Mouse (Mus musculus) limb, embryonic 10.5 days (tissue): ENCODE data around the gene Wwox. TPM values are rescaled to one million over a fixed set of nuclear protein-coding genes. Genes with fewer than 3 reads are reported as not detected.

Experiments
- DNase-seq: peaks from one replicate; pipeline ENCODE4 v3.0.0-alpha.2; 2017; ENCODE audit warnings: low spot score
- H3K27ac ChIP-seq: fragments of 300-500 bp; sonication (generic); 2 replicates; pipeline ENCODE4 v1.5.1; 2016; ENCODE audit warnings: mild to moderate bottlenecking
- H3K27me3 ChIP-seq: fragments of 300-500 bp; sonication (generic); 2 replicates; pipeline ENCODE4 v1.6.1; 2016; ENCODE audit warnings: low read depth, mild to moderate bottlenecking; ENCODE audit not compliant: poor library complexity, severe bottlenecking
- H3K36me3 ChIP-seq: fragments of 300-500 bp; sonication (generic); 2 replicates; pipeline ENCODE4 v1.6.1; 2016; ENCODE audit warnings: mild to moderate bottlenecking, moderate library complexity
- H3K4me1 ChIP-seq: fragments of 300-500 bp; sonication (generic); 2 replicates; pipeline ENCODE4 v1.6.1; 2016
- H3K4me3 ChIP-seq: fragments of 300-500 bp; sonication (generic); 2 replicates; pipeline ENCODE4 v1.5.1; 2016; ENCODE audit warnings: mild to moderate bottlenecking, moderate library complexity
- H3K9me3 ChIP-seq: fragments of 300-500 bp; sonication (generic); replicated peaks from 2 replicates; pipeline ENCODE4 v1.6.1; 2016; ENCODE audit warnings: mild to moderate bottlenecking
- WGBS: fragments of 180-500 bp; shearing (Covaris S2); methylation state at CpG from one replicate; pipeline ENCODE4 v1.1.7; 2016; 5-methylcytosine and 5-hydroxymethylcytosine counted together
- polyA plus RNA-seq: library from polyadenylated mRNA; unstranded; fragments of >200 nt; fragmentation: Nextera tagmentation; extraction: Ambion mirVana; gene quantifications from 2 replicates; pipeline ENCODE4 v1.2.1, GENCODE M21; 2016

The Wwox gene
- polyA plus RNA-seq, 1 experiment from 2014 or later: 8.6 TPM

GRCm38 (mm10) chr8:114523061-114523460 is 83.6 kb downstream of the Wwox start:
- DNase-seq: no peak
- Histone ChIP-seq H3K9me3 (no peaks in the 10 kb centered on the region), H3K4me1 (peaks cover 18% of the 10 kb centered on the region), H3K27ac (no peak overlapping the region), H3K36me3 (no peaks in the 10 kb centered on the region), H3K4me3 (no peak overlapping the region), H3K27me3 (peaks cover 4% of the 10 kb centered on the region; the same call in 1 of the 2 replicates)
- WGBS: 83% methylated on average over 2 of the region's 2 CpGs

- H3K4me3 ChIP-seq: no peak overlapping the region
- WGBS: 91% methylated on average over 15 of the region's 15 CpGs
- no peaks in the 10 kb centered on the region for H3K36me3 ChIP-seq
- H3K9me3 ChIP-seq: no peaks in the 10 kb centered on the region
- H3K27me3 ChIP-seq: peaks cover 11% of the 10 kb centered on the region; the same call in 1 of the 2 replicates
- no peak for DNase-seq
- H3K4me1 ChIP-seq: peaks cover 43% of the 10 kb centered on the region
- no peak overlapping the region for H3K27ac ChIP-seq
Observed at GRCm38 (mm10) chr8:114526626-114527267, 87.3 kb downstream of the Wwox start.

GRCm38 (mm10) chr8:114527648-114528221 is 88.3 kb downstream of the Wwox start:
- Histone ChIP-seq H3K4me1 (peaks cover 48% of the 10 kb centered on the region), H3K36me3 (no peaks in the 10 kb centered on the region), H3K27me3 (peaks cover 8% of the 10 kb centered on the region; the same call in 1 of the 2 replicates), H3K27ac (no peak overlapping the region), H3K4me3 (no peak overlapping the region), H3K9me3 (no peaks in the 10 kb centered on the region)
- WGBS: 67% methylated on average over 12 of the region's 12 CpGs
- DNase-seq: no peak

GRCm38 (mm10) chr8:114529581-114529980 is 90.1 kb downstream of the Wwox start:
- no peak overlapping the region for H3K27ac ChIP-seq
- peaks cover 8% of the 10 kb centered on the region; the same call in 1 of the 2 replicates for H3K27me3 ChIP-seq
- no peak overlapping the region for H3K4me3 ChIP-seq
- H3K4me1 ChIP-seq: peaks cover 48% of the 10 kb centered on the region
- WGBS: 67% methylated on average over 10 of the region's 10 CpGs
- H3K9me3 ChIP-seq: no peaks in the 10 kb centered on the region
- H3K36me3 ChIP-seq: no peaks in the 10 kb centered on the region
- DNase-seq: no peak

GRCm38 (mm10) chr8:114536201-114536600 is 96.7 kb downstream of the Wwox start:
- peaks cover 52% of the 10 kb centered on the region for H3K4me1 ChIP-seq
- DNase-seq: no peak
- H3K9me3 ChIP-seq: no peaks in the 10 kb centered on the region
- H3K4me3 ChIP-seq: no peak overlapping the region
- 63% methylated on average over 6 of the region's 6 CpGs for WGBS
- H3K36me3 ChIP-seq: no peaks in the 10 kb centered on the region
- H3K27ac ChIP-seq: peak overlapping the region; percentile 66
- H3K27me3 ChIP-seq: no peaks in the 10 kb centered on the region

- no peak overlapping the region for H3K27ac ChIP-seq
- DNase-seq: no peak
- 0 out of 2 replicates have a peak, but pooled peaks cover 4% of the 10 kb centered on the region for H3K27me3 ChIP-seq
- no peaks in the 10 kb centered on the region for H3K9me3 ChIP-seq
- 16% methylated on average over 3 of the region's 3 CpGs for WGBS
- H3K4me1 ChIP-seq: peaks cover 26% of the 10 kb centered on the region
- H3K4me3 ChIP-seq: no peak overlapping the region
- no peaks in the 10 kb centered on the region for H3K36me3 ChIP-seq
Observed at GRCm38 (mm10) chr8:114541132-114541531, 101.7 kb downstream of the Wwox start.

- Histone ChIP-seq H3K27ac (no peak overlapping the region), H3K4me1 (peaks cover 14% of the 10 kb centered on the region), H3K27me3 (0 out of 2 replicates have a peak, but pooled peaks cover 4% of the 10 kb centered on the region), H3K4me3 (no peak overlapping the region), H3K36me3 (no peaks in the 10 kb centered on the region), H3K9me3 (no peaks in the 10 kb centered on the region)
- no peak for DNase-seq
- 85% methylated on average over 8 of the region's 8 CpGs for WGBS
Observed at GRCm38 (mm10) chr8:114548360-114548759, 108.9 kb downstream of the Wwox start.

- Histone ChIP-seq H3K36me3 (no peaks in the 10 kb centered on the region), H3K27ac (no peak overlapping the region), H3K4me3 (no peak overlapping the region), H3K4me1 (peaks cover 14% of the 10 kb centered on the region), H3K9me3 (no peaks in the 10 kb centered on the region), H3K27me3 (0 out of 2 replicates have a peak, but pooled peaks cover 4% of the 10 kb centered on the region)
- 85% methylated on average over 6 of the region's 6 CpGs for whole genome bisulfite sequencing
- no peak for DNase-seq
Observed at GRCm38 (mm10) chr8:114548837-114549236, 109.4 kb downstream of the Wwox start.

- WGBS: 68% methylated on average over 7 of the region's 7 CpGs
- 0 out of 2 replicates have a peak, but pooled peaks cover 4% of the 10 kb centered on the region for H3K27me3 ChIP-seq
- H3K4me1 ChIP-seq: peaks cover 24% of the 10 kb centered on the region
- H3K4me3 ChIP-seq: no peak overlapping the region
- no peaks in the 10 kb centered on the region for H3K9me3 ChIP-seq
- peak; percentile 58 for DNase-seq
- H3K27ac ChIP-seq: no peak overlapping the region
- no peaks in the 10 kb centered on the region for H3K36me3 ChIP-seq
Observed at GRCm38 (mm10) chr8:114550029-114550428, 110.6 kb downstream of the Wwox start.

GRCm38 (mm10) chr8:114552606-114553005 is 113.2 kb downstream of the Wwox start:
- 77% methylated on average over 3 of the region's 3 CpGs for WGBS
- 0 out of 2 replicates have a peak, but pooled peaks cover 6% of the 10 kb centered on the region for H3K27me3 ChIP-seq

GRCm38 (mm10) chr8:114554966-114555365 is 115.5 kb downstream of the Wwox start:
- peaks cover 20% of the 10 kb centered on the region; the same call in 1 of the 2 replicates for H3K27me3 ChIP-seq
- no peak for DNase-seq
- 51% methylated on average over 15 of the region's 15 CpGs for WGBS

More at GRCm38 (mm10) chr8:114552606-114553005, 113.2 kb downstream of the Wwox start:
- Histone ChIP-seq H3K4me1 (peaks cover 35% of the 10 kb centered on the region), H3K36me3 (no peaks in the 10 kb centered on the region), H3K4me3 (no peak overlapping the region), H3K27ac (no peak overlapping the region; the same call in 1 of the 2 replicates), H3K9me3 (no peaks in the 10 kb centered on the region)
- DNase-seq: no peak

GRCm38 (mm10) chr8:114555491-114556202 is 116.2 kb downstream of the Wwox start:
- DNase-seq: no peak
- WGBS: 76% methylated on average over 6 of the region's 6 CpGs

More at GRCm38 (mm10) chr8:114554966-114555365, 115.5 kb downstream of the Wwox start:
- Histone ChIP-seq H3K36me3 (no peaks in the 10 kb centered on the region), H3K4me3 (no peak overlapping the region), H3K27ac (no peak overlapping the region), H3K4me1 (peaks cover 32% of the 10 kb centered on the region), H3K9me3 (no peaks in the 10 kb centered on the region)

GRCm38 (mm10) chr8:114561191-114561590 is 121.7 kb downstream of the Wwox start:
- Histone ChIP-seq H3K27me3 (peaks cover 64% of the 10 kb centered on the region), H3K4me1 (peaks cover 8% of the 10 kb centered on the region), H3K36me3 (no peaks in the 10 kb centered on the region), H3K9me3 (no peaks in the 10 kb centered on the region), H3K4me3 (no peak overlapping the region), H3K27ac (no peak overlapping the region)
- 92% methylated on average over 8 of the region's 8 CpGs for WGBS
- DNase-seq: no peak

More at GRCm38 (mm10) chr8:114555491-114556202, 116.2 kb downstream of the Wwox start:
- no peaks in the 10 kb centered on the region for H3K9me3 ChIP-seq
- peaks cover 24% of the 10 kb centered on the region; the same call in 1 of the 2 replicates for H3K27me3 ChIP-seq
- peaks cover 33% of the 10 kb centered on the region for H3K4me1 ChIP-seq
- H3K4me3 ChIP-seq: no peak overlapping the region
- H3K27ac ChIP-seq: no peak overlapping the region
- H3K36me3 ChIP-seq: no peaks in the 10 kb centered on the region
